Mouse (Mus musculus): ENCODE measurements around the gene Adra1b.

DNA sequence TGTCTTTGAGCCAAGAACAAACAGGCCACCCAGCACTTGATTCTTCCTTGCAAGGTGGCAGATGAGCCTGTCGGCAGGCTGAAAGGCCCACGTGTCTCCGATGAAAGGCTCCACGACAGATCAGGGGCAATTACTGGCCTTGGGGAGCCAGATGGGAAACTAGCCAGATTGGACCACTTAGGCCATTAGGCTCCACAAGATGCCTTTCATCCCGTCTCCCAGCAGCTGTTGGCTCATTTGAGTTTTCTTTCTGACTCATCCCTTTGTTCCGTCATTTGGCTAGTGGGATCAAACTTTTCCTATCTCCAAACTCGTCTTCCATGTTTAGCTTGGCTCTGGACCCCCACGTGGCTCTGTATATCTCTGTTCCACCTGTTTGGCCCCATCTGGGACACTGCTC lies 105.0 kb downstream of the Adra1b start:
- TF ChIP-seq CTCF (IDR thresholded peaks at IDR 0.05 in 2 of 3, conservative IDR thresholded peaks at IDR 0.05 in 1 of 3; ENCODE audit: control insufficient read depth in 1 of 3, insufficient read depth in 1 of 3, low read depth in 2 of 3, low read length in 3 of 3, poor library complexity in 1 of 3, severe bottlenecking in 1 of 3): no peak
- TF ChIP-seq ZC3H11A (IDR thresholded peaks at IDR 0.05; ENCODE audit: low read depth, low read length): no peak
- TF ChIP-seq USF2 (IDR thresholded peaks at IDR 0.05; ENCODE audit: borderline replicate concordance in 1 of 2, insufficient read depth in 1 of 2, low read depth in 1 of 2, low read length in 2 of 2): no peak
- TF ChIP-seq ZMIZ1 (IDR thresholded peaks at IDR 0.05; ENCODE audit: low read depth, low read length): no peak
- no peak for TF ChIP-seq TCF12 (IDR thresholded peaks at IDR 0.05; ENCODE audit: low read depth, low read length)
- TF ChIP-seq POLR2AphosphoS2 (IDR thresholded peaks at IDR 0.05; ENCODE audit: low read length): no peak
- TF ChIP-seq MXI1 (IDR thresholded peaks at IDR 0.05; ENCODE audit: low read depth, low read length): no peak
- TF ChIP-seq SMC3 (IDR thresholded peaks at IDR 0.05; ENCODE audit: low read depth, low read length): no peak
- no peak for TF ChIP-seq GATA1 (IDR thresholded peaks at IDR 0.05; ENCODE audit: low read depth, low read length)
- TF ChIP-seq POLR2A (IDR thresholded peaks at IDR 0.05; ENCODE audit: control insufficient read depth in 1 of 2, insufficient read depth in 1 of 2, low read depth in 1 of 2, low read length in 2 of 2, poor library complexity in 1 of 2): no peak
- TF ChIP-seq TBP (IDR thresholded peaks at IDR 0.05; ENCODE audit: low read depth, low read length): no peak
- TF ChIP-seq CHD2 (IDR thresholded peaks at IDR 0.05; ENCODE audit: low read length): no peak
- TF ChIP-seq SIN3A (IDR thresholded peaks at IDR 0.05; ENCODE audit: low read length): no peak

Data from MEL (cell line).